ENCODE assay signal across 9 mouse cellular contexts in the genomic region with DNA sequence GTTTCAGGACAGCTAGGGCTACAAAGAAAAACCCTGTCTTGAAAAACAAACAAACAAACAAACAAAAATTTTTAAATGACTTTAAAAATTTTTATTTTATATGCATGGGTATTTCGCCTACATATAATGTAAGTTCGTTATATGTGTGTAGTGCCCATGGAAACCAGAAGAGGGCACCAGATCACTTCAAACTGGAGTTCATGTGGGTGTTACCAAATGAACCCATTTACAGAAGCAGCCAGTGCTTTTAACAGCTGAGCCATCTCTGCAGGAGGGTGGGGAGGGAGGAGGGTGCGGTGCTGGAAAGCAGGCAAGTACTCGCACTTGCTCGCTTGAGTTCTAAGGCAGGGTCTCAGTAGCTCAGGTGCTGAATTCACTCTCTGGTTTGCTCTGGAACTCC. TPM values are rescaled to one million over a fixed set of nuclear protein-coding genes. Genes with fewer than 3 reads are reported as not detected.
DNase-seq lines count a peak whose midpoint lies in the region; ATAC-seq and TF ChIP-seq lines count a peak whose summit lies in the region.
"Had no signal": no experiment of that assay in that cellular context is flagged by ENCODE, and none has a peak within 500 bp of the region (broad histone marks: within the 10 kb centered on the region; RNA-seq: fewer than 3 reads in every experiment).

No protein-coding gene starts in this region.

- no peak for ATAC-seq in heart, postnatal 0 days (ENCODE audit: insufficient read depth, low read depth)
- ATAC-seq in lung, postnatal 0 days, result 0 out of 2 replicates have a peak, but pooled peaks have one; percentile 19

- H3K4me2 ChIP-seq in heart, postnatal 0 days (ENCODE audit: low read depth, low read length), result no peak overlapping the region
- no peak overlapping the region for H3K4me2 ChIP-seq in lung, postnatal 0 days (replicated peaks; ENCODE audit: low read depth, low read length)
- H3K4me2 ChIP-seq: embryonic facial prominence, embryonic 12.5 days had no signal

- WGBS in heart, postnatal 0 days, result 79% methylated on average over 5 of the region's 5 CpGs
- 77% methylated on average over 5 of the region's 5 CpGs for WGBS in spleen, adult 2 months
- WGBS in lung, postnatal 0 days, result 73% methylated on average over 5 of the region's 5 CpGs

- H3K4me3 ChIP-seq in heart, postnatal 0 days (ENCODE audit: low read depth, low read length), result no peak overlapping the region
- no peak overlapping the region for H3K4me3 ChIP-seq in spleen, adult 2 months (ENCODE audit: extremely low read depth, insufficient read depth, insufficient read length)
- no peak overlapping the region for H3K4me3 ChIP-seq in lung, postnatal 0 days (ENCODE audit: low read depth, low read length)
- H3K4me3 ChIP-seq: embryonic facial prominence, embryonic 12.5 days had no signal

- no peak for TF ChIP-seq EP300 in heart, postnatal 0 days (IDR thresholded peaks at IDR 0.05; ENCODE audit: low read depth)
- no peak for TF ChIP-seq EP300 in lung, postnatal 0 days (IDR thresholded peaks at IDR 0.05)

- no peak for TF ChIP-seq POLR2A in spleen, adult 2 months (IDR thresholded peaks at IDR 0.05; ENCODE audit: low read depth, low read length)

- peaks cover 80% of the 10 kb centered on the region for H3K36me3 ChIP-seq in heart, postnatal 0 days (replicated peaks; ENCODE audit: control insufficient read depth, insufficient read depth, low read length)
- peaks cover 4% of the 10 kb centered on the region for H3K36me3 ChIP-seq in spleen, adult 2 months (ENCODE audit: control insufficient read depth, insufficient read depth, low read length)
- H3K36me3 ChIP-seq in lung, postnatal 0 days (ENCODE audit: insufficient read depth, low read length), result 0 out of 2 replicates have a peak, but pooled peaks cover 8% of the 10 kb centered on the region

- no peaks in the 10 kb centered on the region for H3K9me3 ChIP-seq in heart, postnatal 0 days (replicated peaks; ENCODE audit: control insufficient read depth, low read length)
- no peaks in the 10 kb centered on the region for H3K9me3 ChIP-seq in lung, postnatal 0 days (ENCODE audit: low read length)
- H3K9me3 ChIP-seq: embryonic facial prominence, embryonic 12.5 days had no signal

- no peaks in the 10 kb centered on the region for H3K4me1 ChIP-seq in heart, postnatal 0 days (ENCODE audit: control insufficient read depth, insufficient read depth)
- no peaks in the 10 kb centered on the region for H3K4me1 ChIP-seq in spleen, adult 2 months (ENCODE audit: control insufficient read depth, insufficient read depth, insufficient read length)
- no peaks in the 10 kb centered on the region for H3K4me1 ChIP-seq in lung, postnatal 0 days (ENCODE audit: insufficient read depth, low read depth, low read length)
- H3K4me1 ChIP-seq: embryonic facial prominence, embryonic 12.5 days had no signal

- no peak overlapping the region for H3K9ac ChIP-seq in heart, postnatal 0 days (replicated peaks; ENCODE audit: low read depth, low read length)
- no peak overlapping the region for H3K9ac ChIP-seq in lung, postnatal 0 days (replicated peaks; ENCODE audit: low read depth)
- H3K9ac ChIP-seq: embryonic facial prominence, embryonic 12.5 days had no signal

- TF ChIP-seq CTCF in heart, postnatal 0 days (IDR thresholded peaks at IDR 0.05; ENCODE audit: low read depth), result peak; percentile 46
- TF ChIP-seq CTCF in spleen, adult 2 months (IDR thresholded peaks at IDR 0.05; ENCODE audit: extremely low read depth, insufficient read depth, insufficient read length, insufficient replicate concordance), result peak; percentile 12; the same call in 1 of the 2 replicates
- peak; percentile 72 for TF ChIP-seq CTCF in lung, postnatal 0 days (IDR thresholded peaks at IDR 0.05)

- no peak overlapping the region for H3K27ac ChIP-seq in heart, postnatal 0 days (ENCODE audit: low read depth)
- no peak overlapping the region for H3K27ac ChIP-seq in spleen, adult 2 months (ENCODE audit: insufficient read depth, low read length)
- H3K27ac ChIP-seq in lung, postnatal 0 days (ENCODE audit: low read length), result no peak overlapping the region
- H3K27ac ChIP-seq: embryonic facial prominence, embryonic 12.5 days had no signal

- intact Hi-C loops in heart, postnatal 36 days (cut with DNase I), result no loop called here

- no peak for DNase-seq in heart, postnatal 0 days (ENCODE audit: low spot score)
- no peak for DNase-seq in heart, postnatal 36 days
- peak in 1 of 2 experiments; percentile 30 for DNase-seq in spleen, adult 2 months (ENCODE audit: low read depth in 1 of 2, low spot score in 2 of 2)
- DNase-seq in spleen, adult 12 weeks (ENCODE audit: low spot score), result no peak
- DNase-seq in embryo, embryonic 10.5 days (ENCODE audit: low spot score), result peak; percentile 73
- DNase-seq in lung, postnatal 0 days (ENCODE audit: low spot score), result peak; percentile 64
- DNase-seq in thymus, postnatal 14 days, result peak; percentile 76
- DNase-seq in adrenal gland, adult 8-10 months, result no peak

- no peaks in the 10 kb centered on the region for H3K27me3 ChIP-seq in heart, postnatal 0 days (ENCODE audit: control insufficient read depth, insufficient read depth, low read length)
- H3K27me3 ChIP-seq in spleen, adult 2 months (ENCODE audit: control insufficient read depth, insufficient read depth, low read length), result no peaks in the 10 kb centered on the region
- no peaks in the 10 kb centered on the region for H3K27me3 ChIP-seq in lung, postnatal 0 days (replicated peaks; ENCODE audit: insufficient read depth, low read length)
- H3K27me3 ChIP-seq: embryonic facial prominence, embryonic 12.5 days had no signal

RNA-seq across cellular contexts. Expression of gene Rpl12, which starts 21.9 kb away (rescaled TPM):
- 242 and 255 TPM in 2 replicates for total RNA-seq in heart, postnatal 0 days (2014; rRNA removed; ENCODE audit: low replicate concordance)
- 76.9 and 80.1 TPM in 2 replicates for polyA plus RNA-seq in heart, postnatal 0 days (2015; fragmentation: Nextera tagmentation; extraction: Ambion mirVana)
- total RNA-seq in heart, postnatal 36 days (2021), result 10 to 100 TPM; 56.4 to 65.9 TPM
- polyA plus RNA-seq in spleen, adult 2 months (2012; rRNA removed), result 535 and 627 TPM in 2 replicates
- polyA plus RNA-seq in lung, postnatal 0 days (2015; fragmentation: Nextera tagmentation; extraction: Ambion mirVana), result 78.4 and 82.5 TPM in 2 replicates
- total RNA-seq in adrenal gland, adult 8-10 months (2022), result 100 to 1,000 TPM; 137 to 206 (median 196) TPM

RNA-seq across cellular contexts. Expression of gene Lrsam1, which starts 22.0 kb away (rescaled TPM):
- 5.9 and 12.0 TPM in 2 replicates for total RNA-seq in heart, postnatal 0 days (2014; rRNA removed; ENCODE audit: low replicate concordance)
- 5.4 and 5.6 TPM in 2 replicates for polyA plus RNA-seq in heart, postnatal 0 days (2015; fragmentation: Nextera tagmentation; extraction: Ambion mirVana)
- 10 to 100 TPM; 14.1 to 17.0 TPM for total RNA-seq in heart, postnatal 36 days (2021)
- polyA plus RNA-seq in spleen, adult 2 months (2012; rRNA removed), result 8.3 and 13.0 TPM in 2 replicates
- 5.8 and 6.3 TPM in 2 replicates for polyA plus RNA-seq in lung, postnatal 0 days (2015; fragmentation: Nextera tagmentation; extraction: Ambion mirVana)
- 10 to 100 TPM; 23.3 to 38.9 (median 28.5) TPM for total RNA-seq in adrenal gland, adult 8-10 months (2022)

RNA-seq across cellular contexts. Expression of gene Slc2a8, which starts 42.5 kb away (rescaled TPM):
- total RNA-seq in heart, postnatal 0 days (2014; rRNA removed; ENCODE audit: low replicate concordance), result 42.1 and 46.2 TPM in 2 replicates
- 24.7 and 27.9 TPM in 2 replicates for polyA plus RNA-seq in heart, postnatal 0 days (2015; fragmentation: Nextera tagmentation; extraction: Ambion mirVana)
- total RNA-seq in heart, postnatal 36 days (2021), result 10 to 100 TPM; 18.3 to 26.7 TPM
- 24.7 and 28.0 TPM in 2 replicates for polyA plus RNA-seq in spleen, adult 2 months (2012; rRNA removed)
- polyA plus RNA-seq in lung, postnatal 0 days (2015; fragmentation: Nextera tagmentation; extraction: Ambion mirVana), result 19.5 and 20.1 TPM in 2 replicates
- total RNA-seq in adrenal gland, adult 8-10 months (2022), result 10 to 100 TPM; 19.8 to 28.5 (median 24.4) TPM

Comparison
In these comparisons a context has a peak if more than half of its experiments do, and no peak if none do; other contexts are left out.
1. DNase-seq: peak in embryo, embryonic 10.5 days (single experiment), lung, postnatal 0 days (single experiment) and thymus, postnatal 14 days (single experiment); none in heart, postnatal 0 days (single experiment), heart, postnatal 36 days (0 of 2), spleen, adult 12 weeks (single experiment) and adrenal gland, adult 8-10 months (single experiment).
2. CTCF ChIP-seq: peak in every context shown above with its lines; median percentile 72 in lung, postnatal 0 days; 46 in heart, postnatal 0 days; 12 in spleen, adult 2 months.